Mouse (Mus musculus) cerebellum, adult 8-10 months (tissue): ENCODE data around the gene Lrrfip2.

Experiments used
- DNase-seq: peaks from one replicate; pipeline ENCODE4 v3.0.0; 2022

Lrrfip2 gene

GRCm38 (mm10) chr9:111117126-111117642 lies at the start of gene Lrrfip2:
TSS of gene Lrrfip2 (plus strand) at chr9:111117592.
- peak; percentile 16 for DNase-seq

GRCm38 (mm10) chr9:111070546-111070961 lies 46.8 kb upstream of the Lrrfip2 start:
- no peak for DNase-seq

GRCm38 (mm10) chr9:111072175-111072574 lies 45.2 kb upstream of the Lrrfip2 start:
- no peak for DNase-seq

DNA sequence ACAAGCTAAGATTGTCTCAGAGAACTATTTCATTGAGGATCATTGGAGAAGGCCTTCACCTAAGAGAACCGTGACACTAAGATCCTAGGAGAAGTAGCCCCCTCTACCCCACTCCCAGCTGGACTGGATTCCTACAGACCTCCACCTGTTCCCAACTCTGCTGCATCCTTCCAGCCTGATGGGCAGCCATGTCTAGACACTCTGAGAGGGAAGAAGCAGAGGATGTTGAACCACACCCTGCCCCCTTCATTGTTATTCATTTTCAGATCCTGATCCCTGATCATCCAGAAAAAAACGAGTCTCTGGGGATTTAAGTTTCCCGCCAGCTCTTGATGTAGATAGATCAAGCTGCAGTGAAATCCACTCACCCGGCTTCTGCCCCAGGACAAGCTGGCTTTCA lies 44.4 kb upstream of the Lrrfip2 start:
- DNase-seq, result no peak

DNA sequence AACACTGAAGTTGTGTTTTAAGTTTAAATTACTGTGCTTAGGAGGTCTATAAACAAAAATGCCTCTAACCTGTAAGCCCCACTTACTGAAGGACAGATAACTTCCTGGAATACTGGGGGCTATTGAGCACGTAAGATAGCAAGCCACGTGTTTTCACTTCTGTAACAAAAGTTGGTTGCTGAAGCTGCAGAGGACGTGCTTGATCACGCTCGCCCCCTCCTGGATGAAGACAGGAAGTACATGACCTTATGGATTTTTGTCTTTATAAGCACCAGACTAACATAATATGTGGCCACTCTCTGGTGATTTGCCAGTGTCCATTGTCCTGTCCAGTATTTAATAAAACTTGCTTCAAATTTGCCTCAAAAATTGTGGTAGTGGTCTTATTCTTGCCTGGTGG lies 39.6 kb upstream of the Lrrfip2 start:
- DNase-seq, result peak; percentile 12

DNA sequence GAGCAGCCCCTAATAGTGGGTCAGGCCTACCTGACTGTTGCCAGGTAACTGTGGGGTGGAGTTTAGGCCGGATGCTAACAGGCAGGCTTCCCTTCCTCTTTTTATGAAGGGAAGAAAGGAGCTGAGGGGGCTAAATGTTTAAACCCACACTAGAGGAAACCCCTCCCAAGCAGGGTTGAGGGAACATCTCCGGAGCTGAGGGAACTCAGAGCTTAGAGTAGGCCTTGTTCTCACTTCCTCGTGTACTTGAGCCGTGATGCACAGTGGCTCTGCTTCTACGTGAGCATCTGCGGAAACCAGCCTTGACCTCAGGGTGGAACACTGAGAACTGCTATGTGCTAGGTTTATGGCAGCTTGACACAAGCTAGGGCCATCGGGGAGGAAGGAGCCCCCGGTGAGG lies 36.6 kb upstream of the Lrrfip2 start:
- no peak for DNase-seq

GRCm38 (mm10) chr9:111081765-111082164 lies 35.6 kb upstream of the Lrrfip2 start:
- no peak for DNase-seq

GRCm38 (mm10) chr9:111085329-111085728 lies 32.1 kb upstream of the Lrrfip2 start:
- DNase-seq, result no peak

DNA sequence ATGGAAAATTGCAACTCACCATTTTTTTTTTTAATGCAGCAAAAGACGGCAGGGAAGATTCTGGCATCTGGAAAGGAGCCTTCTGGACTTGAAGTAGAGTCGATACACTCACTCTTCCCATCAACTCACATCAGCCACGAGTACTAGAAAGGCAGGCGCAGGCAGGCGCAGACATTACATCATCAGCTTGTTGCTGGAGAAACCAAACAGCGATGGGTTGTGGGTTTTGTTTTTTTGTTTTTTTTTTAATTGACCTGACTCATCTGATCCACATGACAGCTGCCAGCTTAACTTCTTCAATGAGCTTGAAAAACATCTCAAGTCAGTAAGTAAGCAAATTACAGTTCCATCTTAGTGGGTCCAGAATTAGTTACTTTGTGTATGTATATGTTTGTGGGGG lies 31.3 kb upstream of the Lrrfip2 start:
- no peak for DNase-seq

GRCm38 (mm10) chr9:111086995-111087606 lies 30.3 kb upstream of the Lrrfip2 start:
- DNase-seq, result no peak

- no peak for DNase-seq
These were observed 29.4 kb upstream of the Lrrfip2 start for GRCm38 (mm10) chr9:111087960-111088359.

- DNase-seq, result no peak
These were observed 28.5 kb upstream of the Lrrfip2 start for GRCm38 (mm10) chr9:111088886-111089285.

- DNase-seq, result peak; percentile 4
These were observed 24.7 kb upstream of the Lrrfip2 start for GRCm38 (mm10) chr9:111092657-111093056.

DNA sequence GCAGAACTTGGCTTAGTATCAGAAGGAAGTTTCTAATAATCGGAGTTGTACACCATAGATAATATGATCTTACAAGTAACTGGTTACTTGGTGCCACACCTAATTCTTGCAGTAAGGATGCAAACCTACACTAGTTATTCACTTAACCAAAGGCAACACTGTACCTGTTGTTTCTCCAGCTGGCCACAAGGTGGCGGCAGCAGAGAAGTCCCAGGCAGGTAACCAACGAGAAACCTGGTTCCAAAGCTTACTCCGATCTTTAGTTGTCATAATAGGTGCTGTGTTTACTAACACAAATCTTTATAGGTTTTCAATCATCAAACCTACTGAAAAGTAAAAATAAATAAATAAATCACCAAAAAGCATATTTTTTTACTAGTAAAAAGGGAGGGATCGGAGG lies 24.3 kb upstream of the Lrrfip2 start:
- DNase-seq, result peak; percentile 48

- no peak for DNase-seq
These were observed 22.8 kb upstream of the Lrrfip2 start for GRCm38 (mm10) chr9:111094626-111095025.

- DNase-seq, result no peak
These were observed 21.7 kb upstream of the Lrrfip2 start for GRCm38 (mm10) chr9:111095710-111096109.

GRCm38 (mm10) chr9:111096419-111097326 lies 20.7 kb upstream of the Lrrfip2 start:
- no peak for DNase-seq

DNA sequence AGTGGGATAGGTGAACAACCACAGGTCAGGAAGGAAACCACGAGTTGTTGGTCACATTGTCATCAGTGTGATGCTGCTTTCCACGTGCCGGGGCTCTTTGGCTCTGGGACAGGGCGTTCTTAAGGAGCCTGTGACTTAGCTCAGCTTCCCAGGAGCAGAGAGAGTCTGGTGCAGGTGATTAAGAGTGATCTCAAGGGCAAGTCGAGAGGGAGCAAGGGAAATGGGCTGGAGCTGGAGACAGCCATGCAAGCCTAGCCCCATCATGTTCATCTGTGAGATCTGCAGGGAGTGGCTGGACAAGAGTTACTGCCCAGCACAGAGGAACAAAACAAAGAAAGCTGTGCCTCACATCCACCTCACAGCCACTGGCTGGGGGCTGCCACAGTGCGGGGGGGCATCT lies 19.8 kb upstream of the Lrrfip2 start:
- DNase-seq, result no peak

- no peak for DNase-seq
These were observed 17.0 kb upstream of the Lrrfip2 start for GRCm38 (mm10) chr9:111100406-111100805.

DNA sequence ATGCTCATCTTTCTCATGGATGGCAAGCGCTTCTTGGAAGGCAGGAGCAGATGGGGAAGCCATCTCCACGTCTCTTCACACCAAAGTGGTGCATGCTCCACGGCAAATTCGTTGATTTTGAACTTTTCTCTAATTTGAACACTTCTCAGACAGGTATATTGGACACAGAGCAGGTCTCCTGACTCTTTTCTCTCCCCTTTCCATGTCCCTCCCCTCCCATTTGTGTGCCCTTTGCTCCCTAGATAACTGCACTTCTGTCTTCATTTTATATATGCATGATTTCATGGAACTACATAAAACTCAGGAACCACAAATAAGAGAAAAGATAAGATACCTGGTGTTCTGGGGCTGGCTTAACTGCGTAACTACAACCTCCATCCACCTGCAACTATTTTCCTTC lies 14.1 kb upstream of the Lrrfip2 start:
- DNase-seq, result no peak

- DNase-seq, result no peak
These were observed 13.5 kb upstream of the Lrrfip2 start for GRCm38 (mm10) chr9:111103893-111104292.

GRCm38 (mm10) chr9:111107863-111108262 lies 9.5 kb upstream of the Lrrfip2 start:
- no peak for DNase-seq

- DNase-seq, result peak; percentile 84
These were observed 431 bp downstream of the Lrrfip2 start for GRCm38 (mm10) chr9:111117794-111118251.
